Mouse (Mus musculus) brain, adult 2 months (tissue): ENCODE measurements at regions not wholly inside any gene's neighbourhood (a gene's known extent, or its start where the extent isn't known, plus 50 kb on each side); places are given as distances from the start of the nearest gene placed in this dataset.

ENCODE experiments used
- DNase-seq: peaks from one replicate; pipeline ENCODE4 v3.0.0; 2011; ENCODE audit warnings: low read depth, low spot score

DNA sequence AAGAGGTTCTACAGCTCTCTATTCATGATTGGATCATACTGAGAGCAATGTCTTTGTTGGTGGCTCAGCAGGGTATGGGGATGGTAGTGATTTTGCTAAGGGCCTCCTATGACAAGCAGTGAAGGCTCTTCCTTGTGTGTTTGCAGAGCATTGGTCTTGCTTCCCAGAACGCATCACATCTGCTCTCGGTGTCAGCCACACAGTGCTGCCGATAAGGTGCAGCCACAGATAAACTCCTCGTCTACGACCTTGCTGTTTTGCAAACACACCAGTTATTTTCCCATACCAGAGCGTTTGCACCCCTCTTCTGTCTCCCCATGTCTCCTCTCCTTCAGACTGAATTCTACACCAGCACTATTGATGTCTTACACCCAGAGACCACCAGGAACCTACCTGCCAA, 68.4 kb upstream of the Thpo start:
- DNase-seq: no peak

DNA sequence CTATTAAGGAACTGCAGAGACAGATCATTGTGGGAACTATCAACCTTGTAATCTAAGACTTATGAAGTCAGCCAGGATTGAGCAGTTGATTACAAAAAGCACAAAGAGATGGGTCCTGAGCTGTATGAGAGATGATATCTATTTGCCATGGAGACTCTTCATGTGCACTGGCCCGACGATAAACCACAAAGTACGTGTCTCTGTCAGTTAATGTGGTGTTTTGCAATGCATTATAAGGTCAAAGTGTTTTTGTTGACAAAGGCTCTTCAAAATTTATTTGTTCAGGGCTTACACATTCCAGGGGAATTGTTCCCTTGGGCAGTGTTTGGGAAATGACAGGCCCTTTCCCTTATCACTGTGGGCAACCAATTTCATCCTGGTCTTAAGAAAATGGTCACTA, 65.7 kb upstream of the Thpo start:
- no peak for DNase-seq

DNA sequence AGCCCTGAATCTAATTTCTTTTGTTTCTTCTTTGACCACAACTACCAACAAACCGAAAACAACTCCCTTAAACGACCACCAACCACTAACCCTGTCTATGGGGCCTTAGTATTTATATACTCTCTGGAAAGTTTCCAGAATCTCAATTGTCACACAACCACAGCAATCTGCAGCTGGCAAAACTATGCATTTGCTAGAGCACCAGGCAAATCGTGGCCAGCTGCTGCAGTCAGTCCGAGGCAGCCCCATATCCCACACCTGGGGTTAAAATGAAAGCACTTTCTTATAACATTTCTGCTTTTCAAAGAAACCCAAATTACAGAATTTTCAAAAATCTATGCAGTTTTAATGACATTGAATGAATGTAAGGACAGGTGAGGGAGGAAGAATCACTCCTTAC, 63.8 kb upstream of the Thpo start:
- DNase-seq: no peak

DNA sequence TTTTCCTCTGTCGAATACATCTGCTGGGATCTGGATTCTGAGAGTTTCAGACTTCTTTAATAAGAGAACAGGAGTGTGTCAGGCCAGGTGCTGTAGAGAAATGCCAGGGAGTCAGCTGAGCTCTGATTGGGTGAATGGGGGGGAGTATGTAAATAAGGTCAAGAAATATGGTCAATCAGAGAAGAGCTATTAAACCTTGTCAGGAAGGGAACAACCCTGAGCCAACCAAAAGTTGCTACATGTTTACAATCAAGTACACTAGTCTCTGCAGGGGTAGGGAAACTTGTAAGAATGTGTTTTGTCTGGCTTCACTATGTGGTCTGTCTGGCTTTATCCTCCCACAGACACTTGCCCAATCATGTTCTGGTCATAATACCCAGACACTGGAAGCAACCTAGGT, 60.4 kb upstream of the Thpo start:
- no peak for DNase-seq
